Mouse (Mus musculus): Measurements from ENCODE around the gene Vtn.

GRCm38 (mm10) chr11:78488168-78488567 lies 10.7 kb upstream of the Vtn start:
- TF ChIP-seq CTCF (IDR thresholded peaks at IDR 0.05; ENCODE audit: extremely low read depth, insufficient read depth, low read length): peak; percentile 81
- TF ChIP-seq POLR2A (IDR thresholded peaks at IDR 0.05; ENCODE audit: extremely low read depth, insufficient read depth, low read length): no peak
